Mouse (Mus musculus) mesoderm, embryonic 11.5 days (tissue): Measurements from ENCODE around the gene Bend5.

Experiments
- DNase-seq: peaks from one replicate; pipeline ENCODE4 v3.0.0-alpha.2; 2012; ENCODE audit warnings: low read depth, low spot score

Gene Bend5

GRCm38 (mm10) chr4:111414818-111415488, at the start of gene Bend5:
Bend5 (plus strand) TSS chr4:111415006.
- DNase-seq: peak; percentile 92

- no peak for DNase-seq
Measured at GRCm38 (mm10) chr4:111367771-111368170, 47.0 kb upstream of the Bend5 start.

GRCm38 (mm10) chr4:111377159-111377558, 37.6 kb upstream of the Bend5 start:
- DNase-seq: no peak

GRCm38 (mm10) chr4:111378071-111378470, 36.7 kb upstream of the Bend5 start:
- DNase-seq: no peak

- DNase-seq: no peak
Measured at GRCm38 (mm10) chr4:111383101-111383500, 31.7 kb upstream of the Bend5 start.

- DNase-seq: no peak
Measured at GRCm38 (mm10) chr4:111390736-111391135, 24.1 kb upstream of the Bend5 start.

- DNase-seq: no peak
Measured at GRCm38 (mm10) chr4:111399784-111400183, 15.0 kb upstream of the Bend5 start.

GRCm38 (mm10) chr4:111400676-111401075, 14.1 kb upstream of the Bend5 start:
- no peak for DNase-seq

GRCm38 (mm10) chr4:111403243-111403642, 11.6 kb upstream of the Bend5 start:
- DNase-seq: no peak

GRCm38 (mm10) chr4:111410731-111411130, 4.1 kb upstream of the Bend5 start:
- DNase-seq: no peak

GRCm38 (mm10) chr4:111414399-111414798, 407 bp upstream of the Bend5 start:
- no peak for DNase-seq

- no peak for DNase-seq
Measured at GRCm38 (mm10) chr4:111416126-111416525, 1.3 kb downstream of the Bend5 start.

- no peak for DNase-seq
Measured at GRCm38 (mm10) chr4:111416551-111416950, 1.7 kb downstream of the Bend5 start.

GRCm38 (mm10) chr4:111417716-111418115, 2.9 kb downstream of the Bend5 start:
- no peak for DNase-seq

- DNase-seq: no peak
Measured at GRCm38 (mm10) chr4:111419476-111419875, 4.7 kb downstream of the Bend5 start.

- no peak for DNase-seq
Measured at GRCm38 (mm10) chr4:111420031-111420430, 5.2 kb downstream of the Bend5 start.

GRCm38 (mm10) chr4:111420955-111421354, 6.1 kb downstream of the Bend5 start:
- DNase-seq: no peak

- no peak for DNase-seq
Measured at GRCm38 (mm10) chr4:111421785-111422184, 7.0 kb downstream of the Bend5 start.

GRCm38 (mm10) chr4:111424371-111424950, 9.7 kb downstream of the Bend5 start:
- DNase-seq: no peak

GRCm38 (mm10) chr4:111425170-111425569, 10.4 kb downstream of the Bend5 start:
- DNase-seq: no peak

GRCm38 (mm10) chr4:111431186-111431585, 16.4 kb downstream of the Bend5 start:
- DNase-seq: no peak

- no peak for DNase-seq
Measured at GRCm38 (mm10) chr4:111432013-111432412, 17.2 kb downstream of the Bend5 start.

GRCm38 (mm10) chr4:111432417-111432816, 17.6 kb downstream of the Bend5 start:
- DNase-seq: no peak
